Mouse (Mus musculus): ENCODE results near the gene Tdo2.
A peak's percentile ranks its signal among the peaks of the same experiment; 100 is the strongest.

The Tdo2 gene

GRCm38 (mm10) chr3:81943097-81943496 is 32.9 kb downstream of the Tdo2 start:
- no peak for DNase-seq (ENCODE audit: low read depth, low spot score)

- DNase-seq (ENCODE audit: low read depth, low spot score), result no peak
Measured at GRCm38 (mm10) chr3:81942341-81942740, 33.7 kb downstream of the Tdo2 start.

- DNase-seq (ENCODE audit: low read depth, low spot score), result no peak
Measured at GRCm38 (mm10) chr3:81938924-81939323, 37.1 kb downstream of the Tdo2 start.

GRCm38 (mm10) chr3:81933348-81933747 is 42.7 kb downstream of the Tdo2 start:
- DNase-seq (ENCODE audit: low read depth, low spot score), result no peak

- peak; percentile 58 for DNase-seq (ENCODE audit: low read depth, low spot score)
Measured at GRCm38 (mm10) chr3:81932141-81933101, 43.6 kb downstream of the Tdo2 start, which contains the start of gene Ctso. Ctso (plus strand) TSS chr3:81932601.

GRCm38 (mm10) chr3:81931695-81932094 is 44.3 kb downstream of the Tdo2 start:
- DNase-seq (ENCODE audit: low read depth, low spot score), result no peak

GRCm38 (mm10) chr3:81929073-81929472 is 46.9 kb downstream of the Tdo2 start:
- DNase-seq (ENCODE audit: low read depth, low spot score), result no peak

- no peak for DNase-seq (ENCODE audit: low read depth, low spot score)
Measured at GRCm38 (mm10) chr3:81926764-81927325, 49.2 kb downstream of the Tdo2 start.

GRCm38 (mm10) chr3:81925856-81926255 is 50.1 kb downstream of the Tdo2 start:
- no peak for DNase-seq (ENCODE audit: low read depth, low spot score)

- DNase-seq (ENCODE audit: low read depth, low spot score), result peak; percentile 43
Measured at GRCm38 (mm10) chr3:81924931-81925330, 51.1 kb downstream of the Tdo2 start.

- no peak for DNase-seq (ENCODE audit: low read depth, low spot score)
Measured at GRCm38 (mm10) chr3:81922910-81923309, 53.1 kb downstream of the Tdo2 start.

GRCm38 (mm10) chr3:81919681-81920080 is 56.3 kb downstream of the Tdo2 start:
- DNase-seq (ENCODE audit: low read depth, low spot score), result no peak

- no peak for DNase-seq (ENCODE audit: low read depth, low spot score)
Measured at GRCm38 (mm10) chr3:81918215-81918614, 57.8 kb downstream of the Tdo2 start.

GRCm38 (mm10) chr3:81917354-81917935 is 58.6 kb downstream of the Tdo2 start:
- no peak for DNase-seq (ENCODE audit: low read depth, low spot score)

GRCm38 (mm10) chr3:81916030-81916686 is 59.8 kb downstream of the Tdo2 start:
- no peak for DNase-seq (ENCODE audit: low read depth, low spot score)

GRCm38 (mm10) chr3:81910286-81911036 is 65.5 kb downstream of the Tdo2 start:
- no peak for DNase-seq (ENCODE audit: low read depth, low spot score)

All from retina, postnatal 7 days (tissue).